10 mouse cellular contexts compared by ENCODE assay signal in genomic region chr5:64358639-64359584, GRCm38 (mm10).
A peak's percentile ranks its signal among the peaks of the same experiment; 100 is the strongest.
DNase-seq lines count a peak whose midpoint lies in the region; ATAC-seq lines count a peak whose summit lies in the region.
"Had no signal": no experiment of that assay in that cellular context is flagged by ENCODE, and none has a peak within 500 bp of the region (broad histone marks: within the 10 kb centered on the region; RNA-seq: fewer than 3 reads in every experiment).

No protein-coding gene starts in this region.

- H3K27me3 ChIP-seq in hindbrain, embryonic 10.5 days (ENCODE audit: insufficient read depth, poor library complexity, severe bottlenecking) = no peaks in the 10 kb centered on the region
- no peaks in the 10 kb centered on the region for H3K27me3 ChIP-seq in hindbrain, embryonic 14.5 days (ENCODE audit: control insufficient read depth, insufficient read depth, low read length)
- H3K27me3 ChIP-seq in embryonic facial prominence, embryonic 10.5 days (replicated peaks; ENCODE audit: low read depth, poor library complexity, severe bottlenecking) = no peaks in the 10 kb centered on the region
- no peaks in the 10 kb centered on the region for H3K27me3 ChIP-seq in limb, embryonic 11.5 days (ENCODE audit: control insufficient read depth, insufficient read depth, low read length)

- peaks cover 39% of the 10 kb centered on the region for H3K4me1 ChIP-seq in hindbrain, embryonic 10.5 days (replicated peaks)
- H3K4me1 ChIP-seq in hindbrain, embryonic 14.5 days (replicated peaks; ENCODE audit: control insufficient read depth, insufficient read depth, low read length) = peaks cover 2% of the 10 kb centered on the region; the same call in 1 of the 2 replicates
- peaks cover 32% of the 10 kb centered on the region for H3K4me1 ChIP-seq in embryonic facial prominence, embryonic 10.5 days
- H3K4me1 ChIP-seq in limb, embryonic 11.5 days (ENCODE audit: control insufficient read depth, insufficient read depth, low read length) = peaks cover 5% of the 10 kb centered on the region; the same call in 1 of the 2 replicates

- H3K27ac ChIP-seq in hindbrain, embryonic 10.5 days = peak overlapping the region; percentile 40
- no peak overlapping the region for H3K27ac ChIP-seq in hindbrain, embryonic 14.5 days
- H3K27ac ChIP-seq in embryonic facial prominence, embryonic 10.5 days (replicated peaks) = peak overlapping the region; percentile 65
- no peak overlapping the region for H3K27ac ChIP-seq in limb, embryonic 11.5 days (replicated peaks; ENCODE audit: low read depth, low read length)

- H3K9me3 ChIP-seq in hindbrain, embryonic 10.5 days = no peaks in the 10 kb centered on the region
- 0 out of 2 replicates have a peak, but pooled peaks cover 3% of the 10 kb centered on the region for H3K9me3 ChIP-seq in hindbrain, embryonic 14.5 days (ENCODE audit: control insufficient read depth, low read length)
- no peaks in the 10 kb centered on the region for H3K9me3 ChIP-seq in embryonic facial prominence, embryonic 10.5 days
- H3K9me3 ChIP-seq in limb, embryonic 11.5 days (ENCODE audit: control insufficient read depth, low read length) = no peaks in the 10 kb centered on the region

- H3K4me3 ChIP-seq in hindbrain, embryonic 10.5 days = no peak overlapping the region
- no peak overlapping the region for H3K4me3 ChIP-seq in hindbrain, embryonic 14.5 days (replicated peaks; ENCODE audit: low read length)
- no peak overlapping the region for H3K4me3 ChIP-seq in embryonic facial prominence, embryonic 10.5 days
- H3K4me3 ChIP-seq in limb, embryonic 11.5 days (ENCODE audit: low read depth, low read length) = no peak overlapping the region

- ATAC-seq in hindbrain, embryonic 14.5 days (ENCODE audit: low FRiP score) = no peak
- no peak for ATAC-seq in limb, embryonic 11.5 days (ENCODE audit: insufficient number of reproducible peaks, low FRiP score, low TSS enrichment, low read depth)

- DNase-seq in hindbrain, embryonic 10.5 days (ENCODE audit: low spot score) = no peak
- no peak for DNase-seq in hindbrain, embryonic 14.5 days (ENCODE audit: low spot score)
- peak; percentile 66 for DNase-seq in 3T3-L1 (ENCODE audit: low read depth, low spot score)
- peak; percentile 49 for DNase-seq in embryonic facial prominence, embryonic 10.5 days (ENCODE audit: low spot score)
- DNase-seq in limb, embryonic 11.5 days (ENCODE audit: low spot score) = peak; percentile 46
- no peak for DNase-seq in layer of hippocampus, postnatal 36 days
- DNase-seq in thymus, postnatal 36 days = no peak
- DNase-seq: kidney, adult 2 months; right cerebral cortex, postnatal 4 days; thymus, postnatal 25 days had no signal

- 78% methylated on average over 18 of the region's 18 CpGs for WGBS in hindbrain, embryonic 10.5 days
- 75% methylated on average over 18 of the region's 18 CpGs for WGBS in hindbrain, embryonic 14.5 days
- 69% methylated on average over 18 of the region's 18 CpGs for WGBS in embryonic facial prominence, embryonic 10.5 days
- 71% methylated on average over 18 of the region's 18 CpGs for WGBS in limb, embryonic 11.5 days

- no peak overlapping the region for H3K4me2 ChIP-seq in hindbrain, embryonic 14.5 days (replicated peaks)
- no peak overlapping the region for H3K4me2 ChIP-seq in limb, embryonic 11.5 days (ENCODE audit: low read depth, severe bottlenecking)

- no peaks in the 10 kb centered on the region for H3K36me3 ChIP-seq in hindbrain, embryonic 10.5 days
- no peaks in the 10 kb centered on the region for H3K36me3 ChIP-seq in hindbrain, embryonic 14.5 days (replicated peaks; ENCODE audit: control insufficient read depth, insufficient read depth)
- H3K36me3 ChIP-seq in embryonic facial prominence, embryonic 10.5 days (replicated peaks) = no peaks in the 10 kb centered on the region
- H3K36me3 ChIP-seq in limb, embryonic 11.5 days (ENCODE audit: control insufficient read depth, insufficient read depth, low read length) = no peaks in the 10 kb centered on the region

- H3K9ac ChIP-seq in hindbrain, embryonic 14.5 days = no peak overlapping the region
- H3K9ac ChIP-seq in limb, embryonic 11.5 days (ENCODE audit: low read length) = 0 out of 2 replicates have a peak overlapping the region, but pooled peaks have one; percentile 12

Comparison
In these comparisons a context has a peak if more than half of its experiments do, and no peak if none do; other contexts are left out.
1. H3K27ac ChIP-seq: peak in hindbrain, embryonic 10.5 days (single experiment) and embryonic facial prominence, embryonic 10.5 days (single experiment); none in hindbrain, embryonic 14.5 days (single experiment) and limb, embryonic 11.5 days (single experiment).
2. DNase-seq: peak in 3T3-L1 (single experiment), embryonic facial prominence, embryonic 10.5 days (single experiment) and limb, embryonic 11.5 days (single experiment); none in hindbrain, embryonic 10.5 days (single experiment), hindbrain, embryonic 14.5 days (single experiment), layer of hippocampus, postnatal 36 days (0 of 2) and thymus, postnatal 36 days (0 of 2).